Mouse (Mus musculus) retina, postnatal 7 days (tissue): ENCODE data around the gene Gm128.

Experiments
- DNase-seq: peaks from one replicate; pipeline ENCODE4 v3.0.0-alpha.2; 2012; ENCODE audit warnings: low read depth, low spot score

Gm128 gene

GRCm38 (mm10) chr3:95241498-95241897 is at the start of gene Gm128:
Gene Gm128, minus strand, starts transcription at chr3:95241598.
- no peak for DNase-seq

- no peak for DNase-seq
Observed at GRCm38 (mm10) chr3:95291041-95291440, 49.6 kb upstream of the Gm128 start.

- no peak for DNase-seq
Observed at GRCm38 (mm10) chr3:95290156-95290555, 48.8 kb upstream of the Gm128 start.

GRCm38 (mm10) chr3:95289419-95289818 is 48.0 kb upstream of the Gm128 start:
- no peak for DNase-seq

- no peak for DNase-seq
Observed at GRCm38 (mm10) chr3:95287541-95287940, 46.1 kb upstream of the Gm128 start.

- DNase-seq = no peak
Observed at GRCm38 (mm10) chr3:95286510-95286909, 45.1 kb upstream of the Gm128 start.

GRCm38 (mm10) chr3:95286011-95286410 is 44.6 kb upstream of the Gm128 start:
- no peak for DNase-seq

- DNase-seq = no peak
Observed at GRCm38 (mm10) chr3:95285390-95285789, 44.0 kb upstream of the Gm128 start.

GRCm38 (mm10) chr3:95284501-95285281 is 43.3 kb upstream of the Gm128 start:
- no peak for DNase-seq

- no peak for DNase-seq
Observed at GRCm38 (mm10) chr3:95284062-95284461, 42.7 kb upstream of the Gm128 start.

- no peak for DNase-seq
Observed at GRCm38 (mm10) chr3:95283589-95283941, 42.2 kb upstream of the Gm128 start.

GRCm38 (mm10) chr3:95282865-95283588 is 41.6 kb upstream of the Gm128 start:
- peak; percentile 59 for DNase-seq

- no peak for DNase-seq
Observed at GRCm38 (mm10) chr3:95282381-95282864, 41.0 kb upstream of the Gm128 start.

- peak; percentile 94 for DNase-seq
Observed at GRCm38 (mm10) chr3:95281216-95282126, 40.1 kb upstream of the Gm128 start, which contains the start of the genes Mindy1 and Prune1. Gene Mindy1, plus strand, starts transcription at chr3:95281345. Gene Prune1, minus strand, starts transcription at chr3:95282076.

- DNase-seq = no peak
Observed at GRCm38 (mm10) chr3:95280747-95281146, 39.3 kb upstream of the Gm128 start.

GRCm38 (mm10) chr3:95277149-95277551 is 35.8 kb upstream of the Gm128 start:
- no peak for DNase-seq

- no peak for DNase-seq
Observed at GRCm38 (mm10) chr3:95276428-95276934, 35.1 kb upstream of the Gm128 start.

- no peak for DNase-seq
Observed at GRCm38 (mm10) chr3:95275161-95275560, 33.8 kb upstream of the Gm128 start.

- DNase-seq = no peak
Observed at GRCm38 (mm10) chr3:95274453-95274852, 33.1 kb upstream of the Gm128 start.

- DNase-seq = no peak
Observed at GRCm38 (mm10) chr3:95273471-95273870, 32.1 kb upstream of the Gm128 start.

GRCm38 (mm10) chr3:95270766-95271364 is 29.5 kb upstream of the Gm128 start:
- no peak for DNase-seq
